Mouse (Mus musculus) midbrain, postnatal 0 days (tissue): ENCODE data around the gene Ascc3. TPM values are rescaled to one million over a fixed set of nuclear protein-coding genes. Genes with fewer than 3 reads are reported as not detected.

Experiments used
- ATAC-seq: fragments of 200-750 bp; cut with Nextera tagmentation; 2 replicates; pipeline ENCODE4 v1.8.0; 2017; ENCODE audit warnings: moderate number of reproducible peaks, mild to moderate bottlenecking, moderate TSS enrichment, moderate library complexity; ENCODE audit not compliant: low FRiP score
- DNase-seq: peaks from one replicate; pipeline ENCODE4 v3.0.0-alpha.2; 2015; ENCODE audit warnings: low spot score
- H3K27ac ChIP-seq: fragments of 300-500 bp; sonication (generic); 2 replicates; pipeline ENCODE4 v1.5.1; 2014; ENCODE audit warnings: low read depth, mild to moderate bottlenecking, low read length, mixed read lengths
- H3K27me3 ChIP-seq: fragments of 300-500 bp; sonication (generic); 2 replicates; pipeline ENCODE4 v1.6.1; 2014; ENCODE audit warnings: low read length, control low read depth, mixed read lengths; ENCODE audit not compliant: insufficient read depth
- H3K36me3 ChIP-seq: fragments of 300-500 bp; sonication (generic); 2 replicates; pipeline ENCODE4 v1.6.1; 2014; ENCODE audit warnings: low read length, control low read depth, mixed read lengths; ENCODE audit not compliant: insufficient read depth
- H3K4me1 ChIP-seq: fragments of 300-500 bp; sonication (generic); 2 replicates; pipeline ENCODE4 v1.6.1; 2014; ENCODE audit warnings: mild to moderate bottlenecking, control low read depth, antibody characterized with exemption, low read length, mixed read lengths; ENCODE audit not compliant: insufficient read depth
- H3K4me2 ChIP-seq: fragments of 300-500 bp; sonication (generic); 2 replicates; pipeline ENCODE4 v1.6.1; 2014; ENCODE audit warnings: low read depth, mild to moderate bottlenecking, low read length, mixed read lengths; ENCODE audit not compliant: poor library complexity, severe bottlenecking
- H3K4me3 ChIP-seq: fragments of 300-500 bp; sonication (generic); 2 replicates; pipeline ENCODE4 v1.5.1; 2014; ENCODE audit warnings: low read depth, mild to moderate bottlenecking, low read length, moderate library complexity
- H3K9ac ChIP-seq: fragments of 300-500 bp; sonication (generic); replicated peaks from 2 replicates; pipeline ENCODE4 v1.6.1; 2014; ENCODE audit warnings: mild to moderate bottlenecking, low read length, moderate library complexity, mixed read lengths; ENCODE audit not compliant: poor library complexity, severe bottlenecking
- H3K9me3 ChIP-seq: fragments of 300-500 bp; sonication (generic); 2 replicates; pipeline ENCODE4 v1.6.1; 2016; ENCODE audit warnings: low read length, control low read depth
- CTCF ChIP-seq: IDR thresholded peaks from 2 replicates; pipeline ENCODE4 v1.5.1; 2016; ENCODE audit warnings: antibody characterized with exemption, mild to moderate bottlenecking
- WGBS: fragments of 180-500 bp; shearing (Covaris S2); extraction: QIAGEN DNeasy Blood & Tissue Kit; methylation state at CpG from one replicate; pipeline ENCODE4 v1.1.7; 2014; 5-methylcytosine and 5-hydroxymethylcytosine counted together
- polyA plus RNA-seq: library from polyadenylated mRNA; unstranded; fragments of >200 nt; fragmentation: Nextera tagmentation; extraction: Ambion mirVana; gene quantifications from 2 replicates; pipeline ENCODE4 v1.2.1, GENCODE M21; 2015
- total RNA-seq: library from RNA; depleted of rRNA; stranded (reverse); fragments of >200 nt; gene quantifications from 2 replicates; pipeline ENCODE4 v1.2.3, GENCODE M21; 2014

The Ascc3 gene
- total and polyA plus RNA-seq, 2 experiments from 2014 or later = 14.2 to 25.7 TPM

- Histone ChIP-seq H3K4me1 (0 out of 2 replicates have a peak, but pooled peaks cover 6% of the 10 kb centered on the region), H3K27me3 (peaks cover 78% of the 10 kb centered on the region), H3K27ac (no peak overlapping the region), H3K9me3 (no peaks in the 10 kb centered on the region), H3K9ac (no peak overlapping the region), H3K4me3 (no peak overlapping the region), H3K4me2 (no peak overlapping the region), H3K36me3 (no peaks in the 10 kb centered on the region)
- WGBS = 1% methylated on average over 15 of the region's 15 CpGs
- no peak for DNase-seq
- ATAC-seq = no peak
- no peak for TF ChIP-seq CTCF
Observed at GRCm38 (mm10) chr10:50892751-50893320, 300.4 kb downstream of the Ascc3 start.

GRCm38 (mm10) chr10:50893546-50893945, 301.1 kb downstream of the Ascc3 start:
- Histone ChIP-seq H3K9ac (no peak overlapping the region), H3K4me2 (no peak overlapping the region), H3K9me3 (no peaks in the 10 kb centered on the region), H3K27me3 (peaks cover 82% of the 10 kb centered on the region), H3K27ac (no peak overlapping the region), H3K36me3 (no peaks in the 10 kb centered on the region), H3K4me1 (0 out of 2 replicates have a peak, but pooled peaks cover 6% of the 10 kb centered on the region), H3K4me3 (no peak overlapping the region)
- ATAC-seq (no peak), DNase-seq (no peak)
- no peak for TF ChIP-seq CTCF
- WGBS = 2% methylated on average over 10 of the region's 10 CpGs

GRCm38 (mm10) chr10:50894170-50894991, 301.9 kb downstream of the Ascc3 start, which contains the start of gene Sim1:
Gene Sim1, plus strand, starts transcription at chr10:50894754.
- peak; percentile 89 for DNase-seq
- H3K9me3 ChIP-seq = no peaks in the 10 kb centered on the region
- no peak within 1 kb of the TSS for H3K9ac ChIP-seq
- ATAC-seq = peak; percentile 90
- peak within 1 kb of the TSS; percentile 36 for H3K4me3 ChIP-seq
- H3K36me3 ChIP-seq = no peaks in the 10 kb centered on the region
- peaks cover 80% of the 10 kb centered on the region for H3K27me3 ChIP-seq
- H3K4me2 ChIP-seq = peak within 1 kb of the TSS; percentile 62
- H3K27ac ChIP-seq = no peak within 1 kb of the TSS
- TF ChIP-seq CTCF = no peak
- H3K4me1 ChIP-seq = 0 out of 2 replicates have a peak, but pooled peaks cover 6% of the 10 kb centered on the region
- 1% methylated on average over 59 of the region's 62 CpGs for WGBS

- Histone ChIP-seq H3K27ac (no peak overlapping the region), H3K4me2 (peak overlapping the region; percentile 62), H3K36me3 (no peaks in the 10 kb centered on the region), H3K4me3 (peak overlapping the region; percentile 36; the same call in 1 of the 2 replicates), H3K27me3 (peaks cover 77% of the 10 kb centered on the region), H3K9ac (no peak overlapping the region), H3K4me1 (0 out of 2 replicates have a peak, but pooled peaks cover 6% of the 10 kb centered on the region), H3K9me3 (no peaks in the 10 kb centered on the region)
- no peak for TF ChIP-seq CTCF
- WGBS = under 1% methylated on average over 44 of the region's 44 CpGs
- ATAC-seq (peak; percentile 25), DNase-seq (no peak)
Observed at GRCm38 (mm10) chr10:50895091-50895790, 302.8 kb downstream of the Ascc3 start.

- Histone ChIP-seq H3K36me3 (no peaks in the 10 kb centered on the region), H3K27ac (no peak overlapping the region), H3K4me2 (no peak overlapping the region), H3K27me3 (peaks cover 77% of the 10 kb centered on the region), H3K4me1 (0 out of 2 replicates have a peak, but pooled peaks cover 6% of the 10 kb centered on the region), H3K4me3 (no peak overlapping the region), H3K9ac (no peak overlapping the region), H3K9me3 (no peaks in the 10 kb centered on the region)
- no peak for TF ChIP-seq CTCF
- no peak for DNase-seq
- 5% methylated on average over 21 of the region's 21 CpGs for WGBS
- ATAC-seq = no peak
Observed at GRCm38 (mm10) chr10:50895881-50896766, 303.7 kb downstream of the Ascc3 start.
